Mouse (Mus musculus): ENCODE data around the gene Zbtb20. TPM values are rescaled to one million over a fixed set of nuclear protein-coding genes. Genes with fewer than 3 reads are reported as not detected.

The Zbtb20 gene
- total RNA-seq, 1 experiment from 2014 or later = 20.8 TPM

DNA sequence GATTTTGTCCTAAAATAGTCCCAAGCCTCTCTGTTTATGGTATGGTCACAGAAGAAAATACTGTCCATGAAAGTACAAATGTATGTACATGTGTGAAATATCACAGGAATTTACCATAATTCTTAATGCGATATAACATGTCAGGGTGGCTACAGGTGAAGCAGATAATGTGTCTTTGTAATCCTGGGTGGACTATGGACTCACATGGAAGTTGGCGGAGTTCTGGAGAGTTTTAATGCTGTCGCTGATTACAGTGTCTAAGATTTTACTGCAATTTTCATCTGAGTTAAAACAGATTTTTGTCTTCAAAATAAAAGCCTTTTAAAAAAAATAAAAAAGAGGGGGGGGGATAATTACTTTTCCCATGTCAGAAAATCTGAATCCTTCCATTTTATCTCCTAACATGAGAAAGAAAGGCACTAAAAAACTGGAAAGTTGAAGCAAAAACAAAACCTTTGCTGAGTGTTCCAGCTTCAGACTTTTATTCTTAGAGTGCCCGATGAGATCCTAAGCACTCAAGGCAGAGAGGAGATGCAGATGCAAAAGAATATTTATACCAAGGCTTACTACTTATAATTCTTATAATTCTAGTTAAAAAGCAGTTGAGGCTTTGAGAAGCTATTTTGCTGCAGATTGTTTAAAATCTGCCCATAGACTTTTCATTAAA lies 509.4 kb downstream of the Zbtb20 start:
- ATAC-seq (replicated peaks; ENCODE audit: low read depth, poor library complexity, severe bottlenecking) = no peak

GRCm38 (mm10) chr16:43385620-43386210 lies 510.0 kb downstream of the Zbtb20 start:
- ATAC-seq (replicated peaks; ENCODE audit: low read depth, poor library complexity, severe bottlenecking) = no peak

GRCm38 (mm10) chr16:43386426-43386825 lies 510.7 kb downstream of the Zbtb20 start:
- ATAC-seq (replicated peaks; ENCODE audit: low read depth, poor library complexity, severe bottlenecking) = no peak

- ATAC-seq (replicated peaks; ENCODE audit: low read depth, poor library complexity, severe bottlenecking) = no peak
Observed at GRCm38 (mm10) chr16:43388389-43388788, 512.7 kb downstream of the Zbtb20 start.

DNA sequence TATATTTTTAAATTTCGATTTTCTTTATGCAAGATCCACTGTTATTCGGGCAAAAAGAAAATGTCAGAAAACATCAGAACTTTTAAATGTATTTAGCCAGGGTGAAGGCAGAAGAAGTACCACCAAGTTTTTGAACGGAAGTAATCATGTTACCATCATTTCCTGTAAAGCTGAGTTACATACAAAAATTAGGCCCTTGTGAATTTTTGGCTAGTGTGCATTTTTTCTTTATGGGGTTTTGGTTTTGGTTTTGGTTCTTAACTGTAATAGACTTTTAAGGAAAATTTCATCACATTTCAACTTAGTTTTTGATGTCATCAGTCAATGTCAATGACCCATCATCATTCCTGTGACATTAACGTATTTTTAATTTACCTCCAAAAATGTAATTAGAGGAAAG lies 514.7 kb downstream of the Zbtb20 start:
- ATAC-seq (replicated peaks; ENCODE audit: low read depth, poor library complexity, severe bottlenecking) = no peak

DNA sequence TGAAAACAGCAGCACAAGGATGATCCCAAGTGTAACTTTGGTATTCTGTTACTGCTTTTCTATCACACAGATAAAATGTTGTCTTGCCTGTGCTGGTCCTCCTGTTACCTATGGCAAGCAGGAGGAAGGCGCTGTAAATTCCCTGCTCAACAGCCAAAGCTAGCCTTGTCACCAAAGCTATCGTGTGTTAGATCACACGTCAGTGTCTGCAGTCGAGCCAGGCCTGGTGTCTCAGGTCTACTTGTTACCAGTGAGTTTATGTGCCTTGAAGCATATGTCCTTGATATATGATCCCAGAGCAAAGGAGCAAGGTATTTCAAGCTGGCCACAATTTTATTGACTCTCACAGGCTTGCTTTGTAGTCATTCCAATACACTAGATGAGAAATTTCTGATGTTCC lies 517.7 kb downstream of the Zbtb20 start:
- ATAC-seq (replicated peaks; ENCODE audit: low read depth, poor library complexity, severe bottlenecking) = no peak

GRCm38 (mm10) chr16:43394013-43394568 lies 518.4 kb downstream of the Zbtb20 start:
- no peak for ATAC-seq (replicated peaks; ENCODE audit: low read depth, poor library complexity, severe bottlenecking)

DNA sequence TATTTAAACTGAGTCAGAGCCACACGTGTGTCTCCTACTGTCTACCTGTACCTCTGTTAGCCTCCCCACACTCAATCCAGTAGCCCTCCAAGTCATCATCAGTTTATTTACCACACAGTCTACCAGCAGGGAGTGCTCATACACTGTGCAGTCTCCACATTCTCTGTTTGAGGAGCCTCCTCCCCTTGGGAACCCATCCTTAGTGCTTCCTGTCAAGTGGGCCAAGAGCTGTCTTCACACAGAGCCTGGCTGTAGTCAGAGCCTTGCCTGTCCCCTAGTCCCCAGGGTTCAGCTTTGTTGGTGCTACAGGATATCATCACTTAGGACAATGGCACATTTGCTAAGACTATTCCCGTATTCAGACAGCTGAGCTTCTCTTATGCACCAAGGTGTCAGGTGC lies 519.1 kb downstream of the Zbtb20 start:
- ATAC-seq (replicated peaks; ENCODE audit: low read depth, poor library complexity, severe bottlenecking) = 0 out of 2 replicates have a peak, but pooled peaks have one; percentile 45

- ATAC-seq (replicated peaks; ENCODE audit: low read depth, poor library complexity, severe bottlenecking) = no peak
Observed at GRCm38 (mm10) chr16:43396849-43397628, 521.4 kb downstream of the Zbtb20 start.

DNA sequence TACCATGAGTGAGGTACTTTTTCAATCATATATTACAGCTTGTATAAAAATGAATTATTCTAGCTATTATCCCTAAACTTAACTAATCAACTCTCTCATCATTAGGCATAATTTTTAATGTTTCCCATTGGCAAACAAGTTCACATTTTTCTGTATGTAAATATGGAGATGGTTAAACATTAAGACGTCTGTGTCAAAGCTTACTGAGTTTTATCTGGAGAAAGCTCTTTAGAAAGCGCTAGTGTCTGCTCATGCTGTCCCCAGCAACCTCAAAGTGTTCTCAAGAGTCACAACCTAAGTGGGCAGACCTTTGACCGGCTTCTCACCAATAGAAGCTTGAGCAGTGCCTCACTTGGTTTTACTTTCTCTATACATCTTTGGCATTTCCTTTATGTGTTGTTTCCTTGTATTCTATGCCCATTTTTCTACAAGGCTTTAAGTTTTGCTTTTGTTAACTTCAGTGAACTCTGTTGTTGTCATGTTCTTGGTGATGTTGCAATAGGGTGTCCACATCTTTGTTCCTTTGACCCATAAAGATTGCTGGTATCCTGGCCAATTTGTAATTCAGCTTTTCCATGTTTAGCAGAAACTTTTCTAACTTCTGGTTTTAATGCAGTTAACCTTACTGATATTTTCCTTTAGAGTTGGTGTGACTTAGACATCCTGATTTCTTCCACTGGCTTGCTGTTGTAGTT lies 522.1 kb downstream of the Zbtb20 start:
- ATAC-seq (replicated peaks; ENCODE audit: low read depth, poor library complexity, severe bottlenecking) = no peak

DNA sequence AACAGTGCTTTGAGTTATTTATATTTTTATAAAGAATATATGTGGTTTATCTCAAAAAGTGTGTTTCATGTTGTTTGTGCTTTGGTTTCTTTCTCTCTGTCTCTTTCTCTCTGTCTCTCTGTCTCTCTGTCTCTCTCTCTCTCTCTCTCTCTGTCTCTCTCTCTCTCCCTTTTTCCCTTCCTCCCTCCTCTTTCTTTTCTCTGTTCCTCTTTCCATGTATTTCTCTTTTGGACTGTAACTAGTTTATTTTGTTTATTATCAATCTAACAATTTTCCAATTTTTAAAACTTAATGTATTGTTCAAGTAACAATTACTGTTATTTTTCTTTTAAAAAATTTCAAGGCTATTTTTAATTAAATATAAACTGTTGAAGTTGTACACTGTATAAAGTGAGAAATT lies 523.7 kb downstream of the Zbtb20 start:
- no peak for ATAC-seq (replicated peaks; ENCODE audit: low read depth, poor library complexity, severe bottlenecking)

DNA sequence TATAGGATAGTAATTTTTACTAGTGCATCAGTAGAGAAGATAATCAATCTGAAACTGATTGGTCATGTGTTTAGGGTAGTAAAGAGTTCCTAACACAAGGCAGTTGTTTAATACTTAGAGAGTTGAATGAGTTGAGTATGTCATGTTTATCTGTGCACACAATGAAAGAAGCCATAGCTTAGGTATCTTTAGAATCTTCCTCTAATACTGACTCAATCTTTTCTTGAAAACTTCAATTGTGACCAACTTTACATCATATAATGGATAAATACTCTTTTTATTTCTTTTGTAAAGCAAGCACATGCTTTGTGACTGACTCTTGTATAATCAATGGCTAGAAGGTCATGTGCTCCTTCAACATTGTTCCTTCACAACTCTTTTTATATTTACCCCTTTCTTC lies 524.4 kb downstream of the Zbtb20 start:
- ATAC-seq (replicated peaks; ENCODE audit: low read depth, poor library complexity, severe bottlenecking) = no peak

DNA sequence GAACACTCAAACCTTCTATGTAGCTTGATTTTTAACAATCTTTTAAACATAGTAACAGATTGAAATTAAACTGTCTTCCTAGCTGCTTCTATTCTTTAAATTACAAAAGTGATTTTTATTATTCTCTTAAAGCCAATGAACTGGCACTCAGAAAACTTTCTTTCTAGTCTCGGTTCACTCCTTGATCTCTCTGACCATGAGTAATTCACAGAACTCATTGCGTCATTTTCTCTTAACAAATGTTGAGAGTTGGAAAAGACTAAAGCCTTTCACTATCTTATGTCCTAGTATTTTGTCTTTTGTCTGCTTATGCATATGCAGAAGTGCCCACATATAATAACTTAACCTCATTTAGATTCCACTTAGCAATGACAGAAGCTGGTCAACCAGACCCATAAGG lies 525.3 kb downstream of the Zbtb20 start:
- ATAC-seq (replicated peaks; ENCODE audit: low read depth, poor library complexity, severe bottlenecking) = no peak

GRCm38 (mm10) chr16:43402888-43403287 lies 527.2 kb downstream of the Zbtb20 start:
- ATAC-seq (replicated peaks; ENCODE audit: low read depth, poor library complexity, severe bottlenecking) = no peak

DNA sequence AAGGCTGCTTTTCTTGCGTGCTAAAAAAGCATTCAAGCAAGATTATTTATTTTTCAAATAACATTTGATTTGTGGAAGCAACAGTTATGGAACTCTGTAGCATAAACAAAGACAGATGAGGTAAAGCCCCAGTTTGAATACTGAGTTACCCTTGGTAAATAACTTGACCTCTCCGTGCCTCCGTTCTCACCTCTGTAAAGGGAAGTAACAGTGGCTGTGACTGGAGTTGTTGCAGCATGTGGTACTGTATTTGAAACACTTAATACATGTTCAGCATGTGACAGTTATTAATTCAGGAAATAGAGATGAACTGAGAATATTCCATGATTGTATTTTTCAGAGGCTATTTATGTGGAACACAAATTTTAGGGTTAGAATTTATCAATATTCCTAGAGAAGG lies 529.4 kb downstream of the Zbtb20 start:
- ATAC-seq (replicated peaks; ENCODE audit: low read depth, poor library complexity, severe bottlenecking) = no peak

- no peak for ATAC-seq (replicated peaks; ENCODE audit: low read depth, poor library complexity, severe bottlenecking)
Observed at GRCm38 (mm10) chr16:43407594-43408142, 532.0 kb downstream of the Zbtb20 start.

GRCm38 (mm10) chr16:43408622-43409021 lies 532.9 kb downstream of the Zbtb20 start:
- ATAC-seq (replicated peaks; ENCODE audit: low read depth, poor library complexity, severe bottlenecking) = no peak

- peak; percentile 92 for ATAC-seq (replicated peaks; ENCODE audit: low read depth, poor library complexity, severe bottlenecking)
Observed at GRCm38 (mm10) chr16:43409108-43409909, 533.6 kb downstream of the Zbtb20 start.

- no peak for ATAC-seq (replicated peaks; ENCODE audit: low read depth, poor library complexity, severe bottlenecking)
Observed at GRCm38 (mm10) chr16:43409910-43410612, 534.4 kb downstream of the Zbtb20 start.

Data from common myeloid progenitor, adult 5-6 weeks (primary cell).